Comparison of ENCODE assay signal across 8 mouse cellular contexts in genomic region chr14:47514816-47515453, GRCm38 (mm10). TPM values are rescaled to one million over a fixed set of nuclear protein-coding genes. Genes with fewer than 3 reads are reported as not detected.
A peak's percentile ranks its signal among the peaks of the same experiment; 100 is the strongest.
DNase-seq lines count a peak whose midpoint lies in the region; ATAC-seq and TF ChIP-seq lines count a peak whose summit lies in the region.

No protein-coding gene starts in this region.

- no peaks in the 10 kb centered on the region for H3K9me3 ChIP-seq in liver, embryonic 11.5 days (ENCODE audit: control insufficient read depth, low read length)
- no peaks in the 10 kb centered on the region for H3K9me3 ChIP-seq in midbrain, postnatal 0 days (ENCODE audit: low read length)
- H3K9me3 ChIP-seq in forebrain, embryonic 12.5 days = no peaks in the 10 kb centered on the region

- DNase-seq in CD4-positive helper T cell, adult 2 months (ENCODE audit: low read depth, low spot score) = peak; percentile 29
- DNase-seq in adipocyte (ENCODE audit: low spot score) (peak; percentile 39), MN1 (ENCODE audit: low spot score) (no peak)
- DNase-seq in heart, postnatal 10 days = peak; percentile 43 to 45
- no peak for DNase-seq in liver, embryonic 11.5 days (ENCODE audit: low spot score)
- peak; percentile 30 for DNase-seq in splenic B cell, adult 2 months (ENCODE audit: low read depth, low spot score)
- no peak for DNase-seq in midbrain, postnatal 0 days (ENCODE audit: low spot score)

- peak overlapping the region; percentile 34 for H3K4me2 ChIP-seq in liver, embryonic 11.5 days
- no peak overlapping the region for H3K4me2 ChIP-seq in midbrain, postnatal 0 days (ENCODE audit: low read depth, low read length, poor library complexity, severe bottlenecking)
- H3K4me2 ChIP-seq in forebrain, embryonic 12.5 days = no peak overlapping the region

- H3K4me1 ChIP-seq in liver, embryonic 11.5 days (replicated peaks; ENCODE audit: control insufficient read depth, insufficient read depth, low read length) = peaks cover 26% of the 10 kb centered on the region
- H3K4me1 ChIP-seq in midbrain, postnatal 0 days (ENCODE audit: insufficient read depth, low read length) = no peaks in the 10 kb centered on the region
- no peaks in the 10 kb centered on the region for H3K4me1 ChIP-seq in forebrain, embryonic 12.5 days

- ATAC-seq in liver, embryonic 11.5 days (replicated peaks; ENCODE audit: low FRiP score) = peak; percentile 50; the same call in 1 of the 2 replicates
- no peak for ATAC-seq in midbrain, postnatal 0 days (ENCODE audit: low FRiP score)
- ATAC-seq in forebrain, embryonic 12.5 days (ENCODE audit: low FRiP score) = no peak

- no peaks in the 10 kb centered on the region for H3K36me3 ChIP-seq in liver, embryonic 11.5 days (ENCODE audit: control insufficient read depth, insufficient read depth, low read length)
- H3K36me3 ChIP-seq in splenic B cell, adult 2 months (ENCODE audit: control insufficient read depth, insufficient read depth, low read length, poor library complexity, severe bottlenecking) = no peaks in the 10 kb centered on the region
- H3K36me3 ChIP-seq in midbrain, postnatal 0 days (ENCODE audit: insufficient read depth, low read length) = no peaks in the 10 kb centered on the region
- H3K36me3 ChIP-seq in forebrain, embryonic 12.5 days (replicated peaks) = no peaks in the 10 kb centered on the region

- TF ChIP-seq CTCF in midbrain, postnatal 0 days (IDR thresholded peaks at IDR 0.05) = no peak

- H3K4me3 ChIP-seq in liver, embryonic 11.5 days (ENCODE audit: low read depth, low read length) = no peak overlapping the region
- H3K4me3 ChIP-seq in midbrain, postnatal 0 days (ENCODE audit: low read depth, low read length) = no peak overlapping the region
- no peak overlapping the region for H3K4me3 ChIP-seq in forebrain, embryonic 12.5 days (replicated peaks)

- H3K27me3 ChIP-seq in liver, embryonic 11.5 days (replicated peaks; ENCODE audit: control insufficient read depth, insufficient read depth, low read length) = no peaks in the 10 kb centered on the region
- H3K27me3 ChIP-seq in splenic B cell, adult 2 months (ENCODE audit: control insufficient read depth, insufficient read depth, low read length, poor library complexity, severe bottlenecking) = no peaks in the 10 kb centered on the region
- no peaks in the 10 kb centered on the region for H3K27me3 ChIP-seq in midbrain, postnatal 0 days (ENCODE audit: insufficient read depth, low read length)
- no peaks in the 10 kb centered on the region for H3K27me3 ChIP-seq in forebrain, embryonic 12.5 days

- 46% methylated on average over 7 of the region's 7 CpGs for WGBS in liver, embryonic 11.5 days
- 65% methylated on average over 7 of the region's 7 CpGs for WGBS in midbrain, postnatal 0 days
- whole genome bisulfite sequencing in forebrain, embryonic 12.5 days = 65% methylated on average over 7 of the region's 7 CpGs

- peak overlapping the region; percentile 72 for H3K27ac ChIP-seq in liver, embryonic 11.5 days (ENCODE audit: low read depth, low read length)
- no peak overlapping the region for H3K27ac ChIP-seq in midbrain, postnatal 0 days (ENCODE audit: low read depth, low read length)
- H3K27ac ChIP-seq in forebrain, embryonic 12.5 days = no peak overlapping the region

- intact Hi-C loops in heart, postnatal 10 days (cut with DNase I) = no loop called here

- H3K9ac ChIP-seq in liver, embryonic 11.5 days (ENCODE audit: low read depth, low read length) = no peak overlapping the region
- H3K9ac ChIP-seq in midbrain, postnatal 0 days (replicated peaks; ENCODE audit: low read length, poor library complexity, severe bottlenecking) = no peak overlapping the region
- H3K9ac ChIP-seq in forebrain, embryonic 12.5 days = no peak overlapping the region

RNA-seq across cellular contexts. Expression of gene Atg14, which starts 55.5 kb away (rescaled TPM):
- total RNA-seq in heart, postnatal 10 days (2021) = 1 to 10 TPM; 7.6 to 9.3 TPM
- polyA plus RNA-seq in liver, embryonic 11.5 days (2014; fragmentation: Nextera tagmentation; extraction: Ambion mirVana) = 9.8 and 10.2 TPM in 2 replicates
- total RNA-seq in midbrain, postnatal 0 days (2014; rRNA removed) = 5.3 and 5.8 TPM in 2 replicates
- 21.4 and 23.9 TPM in 2 replicates for polyA plus RNA-seq in midbrain, postnatal 0 days (2015; fragmentation: Nextera tagmentation; extraction: Ambion mirVana)
- polyA plus RNA-seq in forebrain, embryonic 12.5 days (2016; fragmentation: Nextera tagmentation; extraction: Ambion mirVana) = 18.8 and 20.9 TPM in 2 replicates

Comparison
In these comparisons a context has a peak if more than half of its experiments do, and no peak if none do; other contexts are left out.
1. DNase-seq: peak in CD4-positive helper T cell, adult 2 months (single experiment), adipocyte (single experiment), heart, postnatal 10 days (2 of 2) and splenic B cell, adult 2 months (single experiment); none in liver, embryonic 11.5 days (single experiment), MN1 (single experiment) and midbrain, postnatal 0 days (single experiment).